21 mouse cellular contexts compared by ENCODE assay signal in the genomic region with DNA sequence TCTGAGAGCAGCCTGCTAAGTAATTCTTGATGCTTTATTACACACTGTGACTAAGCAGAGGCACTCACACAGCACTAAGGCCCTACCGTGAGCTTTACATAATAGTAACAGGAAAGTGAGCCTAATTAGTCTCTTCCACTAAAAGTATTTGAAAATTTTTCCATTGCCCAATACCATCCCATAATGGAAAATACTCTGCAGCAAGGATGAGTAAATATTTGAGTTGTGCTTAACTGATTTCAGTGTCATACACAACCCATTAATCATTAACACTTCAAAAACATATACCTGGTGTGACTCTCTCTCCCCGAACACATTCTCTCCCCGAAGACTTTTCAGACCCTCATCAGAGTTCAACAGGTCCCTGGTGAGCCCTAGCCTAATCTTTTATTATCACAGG.
DNase-seq lines count a peak whose midpoint lies in the region; ATAC-seq and TF ChIP-seq lines count a peak whose summit lies in the region.
"Had no signal": no experiment of that assay in that cellular context is flagged by ENCODE, and none has a peak within 500 bp of the region (broad histone marks: within the 10 kb centered on the region; RNA-seq: fewer than 3 reads in every experiment).

No protein-coding gene starts in this region.

- no peaks in the 10 kb centered on the region for H3K9me3 ChIP-seq in lung, embryonic 16.5 days (ENCODE audit: control insufficient read depth, low read length)
- no peaks in the 10 kb centered on the region for H3K9me3 ChIP-seq in intestine, embryonic 16.5 days (ENCODE audit: control insufficient read depth, low read length)
- no peaks in the 10 kb centered on the region for H3K9me3 ChIP-seq in liver, embryonic 15.5 days (replicated peaks)
- H3K9me3 ChIP-seq in stomach, postnatal 0 days (ENCODE audit: control insufficient read depth, low read length) = no peaks in the 10 kb centered on the region
- H3K9me3 ChIP-seq: forebrain, embryonic 13.5 days; heart, embryonic 15.5 days had no signal

- intact Hi-C loops in left cerebral cortex, postnatal 36 days (cut with DNase I) = no loop called here

- no peak for TF ChIP-seq EP300 in stomach, postnatal 0 days (optimal IDR thresholded peaks at IDR 0.05)

- no peaks in the 10 kb centered on the region for H3K27me3 ChIP-seq in lung, embryonic 16.5 days (ENCODE audit: control insufficient read depth, insufficient read depth, low read depth, low read length)
- H3K27me3 ChIP-seq in intestine, embryonic 16.5 days (replicated peaks; ENCODE audit: control insufficient read depth, insufficient read depth, low read length) = no peaks in the 10 kb centered on the region
- no peaks in the 10 kb centered on the region for H3K27me3 ChIP-seq in liver, embryonic 15.5 days
- no peaks in the 10 kb centered on the region for H3K27me3 ChIP-seq in stomach, postnatal 0 days (ENCODE audit: control insufficient read depth, insufficient read depth, low read length)
- H3K27me3 ChIP-seq: CH12.LX; forebrain, embryonic 13.5 days; heart, embryonic 15.5 days; megakaryocyte, embryonic 14.5 days had no signal

- no peak overlapping the region for H3K4me3 ChIP-seq in lung, embryonic 16.5 days (ENCODE audit: low read length)
- no peak overlapping the region for H3K4me3 ChIP-seq in intestine, embryonic 16.5 days (ENCODE audit: low read length)
- H3K4me3 ChIP-seq in liver, embryonic 15.5 days (replicated peaks) = no peak overlapping the region
- H3K4me3 ChIP-seq in stomach, postnatal 0 days (ENCODE audit: low read depth, low read length) = no peak overlapping the region
- H3K4me3 ChIP-seq: forebrain, embryonic 13.5 days; heart, embryonic 15.5 days; megakaryocyte, embryonic 14.5 days; myocyte had no signal

- ATAC-seq in lung, embryonic 16.5 days (ENCODE audit: low read depth) = peak; percentile 54
- ATAC-seq in intestine, embryonic 16.5 days = peak; percentile 87
- peak; percentile 68 for ATAC-seq in liver, embryonic 15.5 days (ENCODE audit: insufficient read depth)
- peak; percentile 87 for ATAC-seq in stomach, postnatal 0 days (ENCODE audit: low FRiP score, low TSS enrichment)
- ATAC-seq: forebrain, embryonic 13.5 days; hindbrain, embryonic 16.5 days had no signal

- H3K9ac ChIP-seq in lung, embryonic 16.5 days (ENCODE audit: low read length) = no peak overlapping the region
- H3K9ac ChIP-seq in intestine, embryonic 16.5 days (ENCODE audit: low read depth, low read length) = no peak overlapping the region
- H3K9ac ChIP-seq in liver, embryonic 15.5 days = no peak overlapping the region
- H3K9ac ChIP-seq in stomach, postnatal 0 days (ENCODE audit: low read length) = no peak overlapping the region
- H3K9ac ChIP-seq: forebrain, embryonic 13.5 days; heart, embryonic 15.5 days had no signal

- WGBS in lung, embryonic 16.5 days = 44% methylated on average over 3 of the region's 3 CpGs
- 52% methylated on average over 3 of the region's 3 CpGs for WGBS in intestine, embryonic 16.5 days
- WGBS in liver, embryonic 15.5 days (ENCODE audit: insufficient replicate concordance) = 58% methylated on average over 3 of the region's 3 CpGs
- WGBS in stomach, postnatal 0 days = 38% methylated on average over 3 of the region's 3 CpGs

- no peak for TF ChIP-seq CTCF in stomach, postnatal 0 days (IDR thresholded peaks at IDR 0.05; ENCODE audit: low read depth)

- DNase-seq in lung, postnatal 4 days = no peak
- peak; percentile 24 for DNase-seq in stomach, postnatal 0 days (ENCODE audit: low spot score)
- no peak for DNase-seq in left cerebral cortex, postnatal 36 days (ENCODE audit: low spot score in 2 of 2)
- no peak for DNase-seq in kidney, postnatal 25 days
- DNase-seq: adrenal gland, postnatal 36 days; cerebellum, adult 18-20 months; gastrocnemius, postnatal 14 days; heart, postnatal 4 days; kidney, adult 2 months; kidney, postnatal 36 days; midbrain, embryonic 14.5 days; spleen, adult 18-20 months had no signal

- peak overlapping the region; percentile 37 for H3K27ac ChIP-seq in lung, embryonic 16.5 days (ENCODE audit: low read length)
- peak overlapping the region; percentile 52 for H3K27ac ChIP-seq in intestine, embryonic 16.5 days (ENCODE audit: low read length)
- H3K27ac ChIP-seq in liver, embryonic 15.5 days (replicated peaks) = peak overlapping the region; percentile 62
- H3K27ac ChIP-seq in stomach, postnatal 0 days (replicated peaks) = peak overlapping the region; percentile 3; the same call in 1 of the 2 replicates
- H3K27ac ChIP-seq: forebrain, embryonic 13.5 days; heart, embryonic 15.5 days had no signal

- H3K4me2 ChIP-seq in lung, embryonic 16.5 days (ENCODE audit: low read depth, low read length) = no peak overlapping the region
- 0 out of 2 replicates have a peak overlapping the region, but pooled peaks have one; percentile 4 for H3K4me2 ChIP-seq in intestine, embryonic 16.5 days (ENCODE audit: low read depth, low read length)
- H3K4me2 ChIP-seq in liver, embryonic 15.5 days = no peak overlapping the region
- H3K4me2 ChIP-seq in stomach, postnatal 0 days (replicated peaks; ENCODE audit: low read depth) = no peak overlapping the region
- H3K4me2 ChIP-seq: forebrain, embryonic 13.5 days; heart, embryonic 15.5 days had no signal

- peaks cover 14% of the 10 kb centered on the region for H3K4me1 ChIP-seq in lung, embryonic 16.5 days (replicated peaks; ENCODE audit: control insufficient read depth, insufficient read depth, low read length)
- H3K4me1 ChIP-seq in intestine, embryonic 16.5 days (ENCODE audit: control insufficient read depth, insufficient read depth, low read length) = peaks cover 15% of the 10 kb centered on the region
- no peaks in the 10 kb centered on the region; the same call in 1 of the 2 replicates for H3K4me1 ChIP-seq in liver, embryonic 15.5 days (replicated peaks)
- H3K4me1 ChIP-seq in stomach, postnatal 0 days (replicated peaks; ENCODE audit: control insufficient read depth, insufficient read depth) = 0 out of 2 replicates have a peak, but pooled peaks cover 3% of the 10 kb centered on the region
- H3K4me1 ChIP-seq: forebrain, embryonic 13.5 days; megakaryocyte, embryonic 14.5 days had no signal

- H3K36me3 ChIP-seq in lung, embryonic 16.5 days (ENCODE audit: control insufficient read depth, insufficient read depth, low read length) = no peaks in the 10 kb centered on the region
- H3K36me3 ChIP-seq in intestine, embryonic 16.5 days (ENCODE audit: control insufficient read depth, insufficient read depth, low read length) = no peaks in the 10 kb centered on the region
- no peaks in the 10 kb centered on the region for H3K36me3 ChIP-seq in liver, embryonic 15.5 days (replicated peaks)
- no peaks in the 10 kb centered on the region for H3K36me3 ChIP-seq in stomach, postnatal 0 days (ENCODE audit: control insufficient read depth, insufficient read depth, low read length)
- H3K36me3 ChIP-seq: heart, embryonic 15.5 days had no signal

Comparison
In these comparisons a context has a peak if more than half of its experiments do, and no peak if none do; other contexts are left out.
1. H3K27ac ChIP-seq: peak in every context shown above with its lines; median percentile 62 in liver, embryonic 15.5 days; 52 in intestine, embryonic 16.5 days; 37 in lung, embryonic 16.5 days; 3 in stomach, postnatal 0 days.